Mouse (Mus musculus) ES-CJ7 (cell line): ENCODE measurements at regions not wholly inside any gene's neighbourhood (a gene's known extent, or its start where the extent isn't known, plus 50 kb on each side); places are given as distances from the start of the nearest gene placed in this dataset.

Experiments used
- DNase-seq: peaks from one replicate; pipeline ENCODE4 v3.0.0; 2011; ENCODE audit warnings: low read depth, low spot score

- no peak for DNase-seq
Measured at GRCm38 (mm10) chr2:79081769-79082168, 173.5 kb upstream of the Itga4 start.

GRCm38 (mm10) chr2:79086280-79086679 lies 168.9 kb upstream of the Itga4 start:
- DNase-seq = no peak

GRCm38 (mm10) chr2:79086857-79087578 lies 168.2 kb upstream of the Itga4 start:
- no peak for DNase-seq

- DNase-seq = no peak
Measured at GRCm38 (mm10) chr2:79087600-79088205, 167.5 kb upstream of the Itga4 start.

- no peak for DNase-seq
Measured at GRCm38 (mm10) chr2:79090273-79090672, 165.0 kb upstream of the Itga4 start.

GRCm38 (mm10) chr2:79094298-79094697 lies 160.9 kb upstream of the Itga4 start:
- DNase-seq = no peak

GRCm38 (mm10) chr2:79096532-79097251 lies 158.5 kb upstream of the Itga4 start:
- no peak for DNase-seq

GRCm38 (mm10) chr2:79099601-79100000 lies 155.6 kb upstream of the Itga4 start:
- DNase-seq = no peak

GRCm38 (mm10) chr2:79111673-79112072 lies 143.6 kb upstream of the Itga4 start:
- no peak for DNase-seq

GRCm38 (mm10) chr2:79112076-79112475 lies 143.2 kb upstream of the Itga4 start:
- no peak for DNase-seq

- DNase-seq = no peak
Measured at GRCm38 (mm10) chr2:79120610-79121345, 134.4 kb upstream of the Itga4 start.

GRCm38 (mm10) chr2:79122530-79122929 lies 132.7 kb upstream of the Itga4 start:
- no peak for DNase-seq

GRCm38 (mm10) chr2:79124272-79124976 lies 130.8 kb upstream of the Itga4 start:
- DNase-seq = peak; percentile 3

- DNase-seq = no peak
Measured at GRCm38 (mm10) chr2:79126170-79126879, 128.9 kb upstream of the Itga4 start.

- DNase-seq = no peak
Measured at GRCm38 (mm10) chr2:79126996-79127741, 128.1 kb upstream of the Itga4 start.

GRCm38 (mm10) chr2:79127822-79128221 lies 127.4 kb upstream of the Itga4 start:
- DNase-seq = no peak

- no peak for DNase-seq
Measured at GRCm38 (mm10) chr2:79130660-79131059, 124.6 kb upstream of the Itga4 start.

- no peak for DNase-seq
Measured at GRCm38 (mm10) chr2:79131235-79131634, 124.0 kb upstream of the Itga4 start.

GRCm38 (mm10) chr2:79131743-79132517 lies 123.3 kb upstream of the Itga4 start:
- no peak for DNase-seq
